8 mouse cellular contexts compared by ENCODE assay signal in genomic region chr17:30575941-30576773, GRCm38 (mm10). TPM values are rescaled to one million over a fixed set of nuclear protein-coding genes. Genes with fewer than 3 reads are reported as not detected.
DNase-seq lines count a peak whose midpoint lies in the region; ATAC-seq and TF ChIP-seq lines count a peak whose summit lies in the region.

TSS of gene Btbd9 (minus strand) at chr17:30576488.

- H3K27ac ChIP-seq in embryonic facial prominence, embryonic 14.5 days (replicated peaks; ENCODE audit: low read depth, low read length) = peak within 1 kb of the TSS; percentile 83
- H3K27ac ChIP-seq in limb, embryonic 14.5 days (replicated peaks; ENCODE audit: low read depth, low read length) = peak within 1 kb of the TSS; percentile 79
- H3K27ac ChIP-seq in midbrain, postnatal 0 days (ENCODE audit: low read depth, low read length) = peak within 1 kb of the TSS; percentile 92

- H3K4me3 ChIP-seq in embryonic facial prominence, embryonic 14.5 days (ENCODE audit: low read depth, low read length) = peak within 1 kb of the TSS; percentile 72
- H3K4me3 ChIP-seq in limb, embryonic 14.5 days (replicated peaks; ENCODE audit: low read length) = peak within 1 kb of the TSS; percentile 59
- peak within 1 kb of the TSS; percentile 72 for H3K4me3 ChIP-seq in midbrain, postnatal 0 days (ENCODE audit: low read depth, low read length)

- under 1% methylated on average over 46 of the region's 94 CpGs for WGBS in embryonic facial prominence, embryonic 14.5 days
- under 1% methylated on average over 60 of the region's 94 CpGs for WGBS in limb, embryonic 14.5 days
- under 1% methylated on average over 54 of the region's 94 CpGs for WGBS in midbrain, postnatal 0 days

- no peaks in the 10 kb centered on the region for H3K9me3 ChIP-seq in embryonic facial prominence, embryonic 14.5 days (ENCODE audit: control insufficient read depth, low read length)
- H3K9me3 ChIP-seq in limb, embryonic 14.5 days (ENCODE audit: control insufficient read depth, low read length) = no peaks in the 10 kb centered on the region
- H3K9me3 ChIP-seq in midbrain, postnatal 0 days (ENCODE audit: low read length) = no peaks in the 10 kb centered on the region

- peak; percentile 60; the same call in 1 of the 2 replicates for TF ChIP-seq POLR2A in limb, embryonic 14.5 days (IDR thresholded peaks at IDR 0.05; ENCODE audit: borderline replicate concordance, extremely low read depth, insufficient read depth, insufficient read length)

- H3K36me3 ChIP-seq in embryonic facial prominence, embryonic 14.5 days (ENCODE audit: control insufficient read depth, insufficient read depth, low read length) = no peaks in the 10 kb centered on the region
- H3K36me3 ChIP-seq in limb, embryonic 14.5 days (ENCODE audit: control insufficient read depth, insufficient read depth, low read length) = no peaks in the 10 kb centered on the region
- no peaks in the 10 kb centered on the region for H3K36me3 ChIP-seq in midbrain, postnatal 0 days (ENCODE audit: insufficient read depth, low read length)

- TF ChIP-seq CTCF in midbrain, postnatal 0 days (IDR thresholded peaks at IDR 0.05) = no peak

- peak within 1 kb of the TSS; percentile 81 for H3K4me2 ChIP-seq in embryonic facial prominence, embryonic 14.5 days (ENCODE audit: low read depth, low read length)
- H3K4me2 ChIP-seq in limb, embryonic 14.5 days (replicated peaks; ENCODE audit: low read depth, low read length, severe bottlenecking) = peak within 1 kb of the TSS; percentile 72
- H3K4me2 ChIP-seq in midbrain, postnatal 0 days (ENCODE audit: low read depth, low read length, poor library complexity, severe bottlenecking) = peak within 1 kb of the TSS; percentile 73

- H3K27me3 ChIP-seq in embryonic facial prominence, embryonic 14.5 days (replicated peaks; ENCODE audit: control insufficient read depth, insufficient read depth, low read length) = no peaks in the 10 kb centered on the region
- no peaks in the 10 kb centered on the region for H3K27me3 ChIP-seq in limb, embryonic 14.5 days (ENCODE audit: control insufficient read depth, insufficient read depth, low read length)
- no peaks in the 10 kb centered on the region for H3K27me3 ChIP-seq in midbrain, postnatal 0 days (ENCODE audit: insufficient read depth, low read length)

- peak within 1 kb of the TSS; percentile 81 for H3K9ac ChIP-seq in embryonic facial prominence, embryonic 14.5 days (ENCODE audit: low read depth, low read length)
- peak within 1 kb of the TSS; percentile 71 for H3K9ac ChIP-seq in limb, embryonic 14.5 days (ENCODE audit: low read depth, low read length, severe bottlenecking)
- H3K9ac ChIP-seq in midbrain, postnatal 0 days (replicated peaks; ENCODE audit: low read length, poor library complexity, severe bottlenecking) = peak within 1 kb of the TSS; percentile 75

- peak; percentile 73 for DNase-seq in 3T3-L1 (ENCODE audit: low read depth, low spot score)
- DNase-seq in adrenal gland, postnatal 4 days (ENCODE audit: low spot score in 2 of 2) = peak; percentile 87 to 94
- peak; percentile 92 for DNase-seq in embryonic facial prominence, embryonic 14.5 days (ENCODE audit: low spot score)
- DNase-seq in heart, adult 8-10 months (ENCODE audit: low spot score) = peak; percentile 96
- DNase-seq in kidney, adult 9 months = peak; percentile 96
- peak; percentile 83 for DNase-seq in limb, embryonic 14.5 days (ENCODE audit: low spot score)
- DNase-seq in midbrain, postnatal 0 days (ENCODE audit: low spot score) = peak; percentile 92
- peak; percentile 85 to 92 for DNase-seq in spleen, postnatal 14 days (ENCODE audit: low spot score in 2 of 2)

- H3K4me1 ChIP-seq in embryonic facial prominence, embryonic 14.5 days (ENCODE audit: control insufficient read depth, insufficient read depth, low read length) = peaks cover 12% of the 10 kb centered on the region
- H3K4me1 ChIP-seq in limb, embryonic 14.5 days (ENCODE audit: control insufficient read depth, insufficient read depth, low read length) = peaks cover 10% of the 10 kb centered on the region
- peaks cover 8% of the 10 kb centered on the region for H3K4me1 ChIP-seq in midbrain, postnatal 0 days (ENCODE audit: insufficient read depth, low read length)

- peak; percentile 93 for ATAC-seq in embryonic facial prominence, embryonic 14.5 days (ENCODE audit: low read depth)
- ATAC-seq in limb, embryonic 14.5 days (ENCODE audit: low FRiP score, low read depth) = peak; percentile 94
- ATAC-seq in midbrain, postnatal 0 days (ENCODE audit: low FRiP score) = peak; percentile 91

RNA-seq across cellular contexts. Expression of gene Btbd9, which starts in this region (rescaled TPM):
- 10 to 100 TPM; 40.4 to 41.5 TPM for total RNA-seq in adrenal gland, postnatal 4 days (2021)
- polyA plus RNA-seq in embryonic facial prominence, embryonic 14.5 days (2014; fragmentation: Nextera tagmentation; extraction: Ambion mirVana) = 38.0 and 52.7 TPM in 2 replicates
- 10 to 100 TPM; 20.4 to 24.3 (median 22.5) TPM for total RNA-seq in heart, adult 8-10 months (2022)
- polyA plus RNA-seq in limb, embryonic 14.5 days (2012; rRNA removed) = 18.3 and 25.8 TPM in 2 replicates
- 46.9 and 49.1 TPM in 2 replicates for polyA plus RNA-seq in limb, embryonic 14.5 days (2014; fragmentation: Nextera tagmentation; extraction: Ambion mirVana)
- total RNA-seq in midbrain, postnatal 0 days (2014; rRNA removed) = 81.0 and 85.5 TPM in 2 replicates
- 138 TPM in 2 replicates for polyA plus RNA-seq in midbrain, postnatal 0 days (2015; fragmentation: Nextera tagmentation; extraction: Ambion mirVana)

Comparison
In these comparisons a context has a peak if more than half of its experiments do, and no peak if none do; other contexts are left out.
1. Peak in every context shown above with its lines: DNase-seq, ATAC-seq, H3K4me3 ChIP-seq and H3K27ac ChIP-seq.